Mouse (Mus musculus): Measurements from ENCODE around the gene Appl1.

Appl1 gene

DNA sequence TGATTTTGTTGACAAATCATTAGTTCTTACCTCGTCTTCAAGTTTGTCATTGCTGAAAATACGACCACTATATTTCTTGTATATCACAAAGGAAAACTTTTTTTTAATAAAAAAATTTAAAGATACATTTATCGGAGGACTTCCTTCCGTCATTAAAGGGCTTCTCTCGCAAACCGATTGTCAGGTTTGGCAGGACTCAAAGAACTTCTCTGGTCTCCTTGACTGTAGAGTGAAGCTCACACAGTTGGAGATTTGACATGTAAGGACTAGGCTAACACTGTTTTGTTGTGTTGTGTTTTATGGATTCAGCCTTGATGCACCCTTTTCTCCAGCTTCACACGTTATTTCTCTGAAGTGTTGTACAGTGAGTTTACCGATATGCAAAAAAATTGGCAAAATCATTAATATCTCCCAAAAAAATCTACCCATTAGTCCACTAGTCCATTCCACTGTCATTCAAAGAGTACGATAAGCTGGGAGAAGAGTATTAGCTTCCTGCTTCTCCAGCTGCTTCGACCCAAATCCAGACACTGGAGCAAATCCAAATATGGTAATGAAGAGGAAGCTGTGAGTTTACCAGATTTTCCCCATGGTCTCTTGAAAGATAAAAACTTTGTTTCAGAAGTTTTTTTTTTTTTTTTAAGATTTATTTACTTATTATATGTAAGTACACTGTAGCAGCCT lies at the start of gene Appl1:
TSS of gene Appl1 (minus strand) at position 127 of the 684 bp plus-strand sequence.
- no peak for DNase-seq (ENCODE audit: extremely low read depth, insufficient read length, low spot score)

DNA sequence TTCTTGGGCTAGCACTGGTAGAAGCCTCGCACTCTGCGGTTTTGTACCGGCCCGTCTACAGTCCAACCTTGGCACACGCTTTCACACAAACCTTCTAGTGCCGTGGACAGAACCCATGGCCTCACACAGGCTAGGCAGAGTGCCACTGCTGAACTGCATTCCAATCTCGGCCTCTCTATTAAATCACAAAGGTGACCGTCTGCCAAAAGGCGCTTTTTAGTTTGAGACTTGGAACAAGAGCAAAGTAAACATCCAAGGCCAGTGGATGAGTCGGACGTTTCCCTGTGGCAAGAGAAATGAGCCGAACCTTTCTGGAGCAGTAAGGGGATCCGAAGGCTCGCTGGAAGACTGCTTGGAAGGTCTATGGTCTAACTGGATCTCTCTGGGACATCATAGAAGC lies 48.8 kb upstream of the Appl1 start:
- DNase-seq (ENCODE audit: extremely low read depth, insufficient read length, low spot score): peak; percentile 63

DNA sequence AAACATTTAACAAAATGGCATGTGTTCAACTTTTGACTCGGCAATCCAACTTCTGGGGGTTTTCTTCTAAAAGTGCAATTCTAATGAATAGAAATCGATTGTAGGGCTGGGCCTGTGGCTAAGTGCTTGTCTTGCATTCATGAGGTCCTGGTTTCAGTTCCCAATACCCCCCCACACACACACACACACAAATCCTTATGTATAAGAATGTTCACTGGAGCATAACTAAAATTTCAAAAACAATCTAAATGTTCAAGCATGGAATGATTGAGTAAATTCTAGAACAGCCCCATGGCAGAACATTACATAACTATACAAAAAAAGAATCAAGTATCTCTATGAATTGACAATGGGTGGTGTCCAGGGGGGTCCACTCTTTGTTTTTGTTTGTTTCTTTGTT lies 46.9 kb upstream of the Appl1 start:
- no peak for DNase-seq (ENCODE audit: extremely low read depth, insufficient read length, low spot score)

DNA sequence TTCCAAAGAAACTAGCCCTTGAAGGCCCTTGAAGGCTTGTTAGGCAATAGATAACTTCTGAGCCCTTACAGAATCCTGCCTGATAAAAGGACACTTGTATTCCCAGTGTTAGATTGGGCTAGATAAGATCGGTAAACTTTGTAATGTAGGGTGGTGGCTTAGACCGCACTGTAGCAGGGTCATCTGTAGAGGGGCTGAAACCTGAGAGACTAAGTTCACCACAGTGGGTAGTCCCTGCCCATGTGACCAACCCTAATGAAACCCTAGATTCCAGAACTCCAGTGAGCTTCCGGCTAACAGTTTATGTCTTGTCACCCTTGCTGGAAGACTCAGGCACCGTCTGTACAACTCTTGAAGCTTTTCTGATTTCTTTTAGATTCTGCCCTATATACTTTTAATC lies 42.6 kb upstream of the Appl1 start:
- DNase-seq (ENCODE audit: extremely low read depth, insufficient read length, low spot score): no peak

DNA sequence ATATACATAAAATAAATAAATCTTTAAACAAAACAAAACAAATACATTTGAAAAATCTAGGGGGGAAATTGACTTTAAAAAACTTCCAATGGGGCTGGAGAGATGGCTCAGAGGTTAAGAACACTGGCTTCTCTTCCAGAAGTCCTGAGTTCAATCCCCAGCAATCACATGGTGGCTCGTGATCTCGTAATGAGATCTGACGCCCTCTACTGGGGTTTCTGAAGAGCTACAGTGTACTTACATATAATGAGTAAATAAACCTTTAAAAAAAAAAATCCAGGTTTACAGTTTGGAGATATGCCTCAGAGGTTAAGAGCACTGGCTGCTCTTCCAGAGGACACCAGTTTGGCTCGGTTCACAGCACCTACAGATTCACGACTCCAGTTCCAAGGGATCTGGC lies 40.5 kb upstream of the Appl1 start:
- DNase-seq (ENCODE audit: extremely low read depth, insufficient read length, low spot score): no peak

DNA sequence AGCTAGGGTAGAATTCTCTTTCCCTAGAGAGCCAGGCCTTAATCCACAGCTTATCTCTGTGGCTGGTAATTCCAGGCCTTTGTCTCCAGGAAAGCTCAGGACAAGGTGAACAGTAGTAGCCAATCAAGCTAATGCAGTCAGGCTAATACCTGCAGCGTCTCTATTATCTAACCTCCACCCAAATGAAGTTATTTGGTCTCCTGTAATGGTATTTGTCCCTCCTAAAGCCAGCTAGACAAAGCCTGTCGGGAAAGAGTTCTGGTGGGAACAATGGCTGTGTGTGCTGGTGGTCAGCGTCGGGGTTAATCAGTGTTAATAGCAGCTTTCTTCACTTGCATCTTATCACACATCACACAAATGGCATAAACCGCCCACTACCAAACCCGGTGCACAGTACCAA lies 34.9 kb upstream of the Appl1 start:
- DNase-seq (ENCODE audit: extremely low read depth, insufficient read length, low spot score): no peak

DNA sequence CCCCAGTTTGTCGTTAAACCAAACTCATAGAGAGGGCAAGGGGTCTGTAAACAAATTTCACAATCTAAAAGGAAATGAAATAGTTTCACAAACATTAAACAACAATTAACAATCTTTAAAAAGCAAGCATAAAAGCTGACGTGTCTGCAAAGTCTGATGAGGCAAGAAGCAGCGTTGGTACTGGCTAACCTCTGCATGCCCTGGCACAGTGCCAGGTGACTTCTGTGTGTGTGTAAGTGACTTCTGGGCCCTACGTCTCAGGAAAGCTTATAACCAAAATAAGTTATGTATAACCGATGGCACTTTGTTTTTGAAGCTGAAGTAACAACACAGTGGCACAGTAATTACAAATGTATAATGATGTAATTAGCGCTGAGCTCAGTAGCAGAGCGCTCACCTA lies 33.9 kb upstream of the Appl1 start:
- no peak for DNase-seq (ENCODE audit: extremely low read depth, insufficient read length, low spot score)

DNA sequence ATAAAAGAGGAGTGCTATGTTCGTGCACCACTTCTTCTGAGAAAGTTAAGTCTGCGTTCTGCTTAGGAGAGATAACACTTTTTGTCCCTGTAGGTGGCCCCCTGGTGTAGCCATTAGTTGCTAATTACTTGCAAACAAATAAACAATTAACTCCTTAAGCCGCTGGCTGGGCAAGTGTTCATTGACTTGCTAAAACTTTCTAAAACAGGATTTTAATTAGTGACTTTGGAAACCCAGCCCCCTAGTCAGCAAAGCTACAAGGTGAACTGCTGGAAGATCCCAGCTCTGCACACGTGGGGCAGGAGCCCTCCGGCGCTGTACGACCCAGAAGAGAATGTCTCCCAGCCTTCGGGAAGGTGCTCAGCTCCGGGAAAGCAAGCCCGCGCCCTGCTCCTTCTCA lies 29.4 kb upstream of the Appl1 start:
- no peak for DNase-seq (ENCODE audit: extremely low read depth, insufficient read length, low spot score)

DNA sequence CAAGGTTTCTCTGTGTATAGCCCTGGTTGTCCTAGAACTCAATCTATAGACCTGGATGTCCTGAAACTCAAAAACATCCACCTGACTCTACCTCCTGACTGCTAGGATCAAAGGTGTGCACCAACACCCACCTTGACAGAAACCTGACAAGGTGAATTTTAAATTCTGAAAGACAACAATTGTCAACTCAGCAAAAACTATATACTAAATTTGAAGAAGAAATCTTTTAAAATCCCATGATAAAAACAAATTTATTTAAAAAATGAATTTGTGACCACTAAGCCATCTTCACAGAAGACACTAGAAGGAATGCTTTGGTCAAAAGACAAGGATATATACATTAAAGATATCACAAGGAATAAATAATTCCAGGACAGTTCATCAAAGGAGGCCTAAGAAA lies 25.2 kb upstream of the Appl1 start:
- DNase-seq (ENCODE audit: extremely low read depth, insufficient read length, low spot score): no peak

DNA sequence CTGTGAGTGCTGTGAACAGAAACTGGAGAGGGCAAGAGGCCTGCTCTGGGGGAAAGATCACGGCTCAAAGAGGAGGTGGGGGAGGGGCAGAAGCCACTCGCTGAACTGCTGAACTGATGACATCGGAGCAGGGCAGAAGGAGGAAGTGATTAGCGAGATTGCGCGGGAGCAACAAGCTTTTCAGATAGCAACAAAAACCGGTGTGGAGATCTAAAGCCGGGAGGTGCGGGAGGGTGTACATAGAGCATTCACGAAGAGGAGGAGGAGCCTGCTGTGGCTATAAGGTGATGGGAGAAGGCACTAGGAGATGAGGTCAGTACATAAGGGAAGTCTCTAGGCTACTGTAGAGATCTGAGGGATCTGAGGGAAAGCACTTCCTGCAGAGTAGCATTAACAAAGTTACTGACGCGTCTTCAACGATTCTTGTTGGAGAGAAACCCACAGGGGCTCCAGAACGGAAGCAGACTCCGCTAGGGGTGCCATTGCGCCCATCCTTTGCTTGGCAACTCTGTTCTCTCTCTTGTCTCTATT lies 23.2 kb upstream of the Appl1 start, which contains the start of gene Hesx1:
TSS of gene Hesx1 (plus strand) at position 206 of the 531 bp plus-strand sequence.
- DNase-seq (ENCODE audit: extremely low read depth, insufficient read length, low spot score): no peak

DNA sequence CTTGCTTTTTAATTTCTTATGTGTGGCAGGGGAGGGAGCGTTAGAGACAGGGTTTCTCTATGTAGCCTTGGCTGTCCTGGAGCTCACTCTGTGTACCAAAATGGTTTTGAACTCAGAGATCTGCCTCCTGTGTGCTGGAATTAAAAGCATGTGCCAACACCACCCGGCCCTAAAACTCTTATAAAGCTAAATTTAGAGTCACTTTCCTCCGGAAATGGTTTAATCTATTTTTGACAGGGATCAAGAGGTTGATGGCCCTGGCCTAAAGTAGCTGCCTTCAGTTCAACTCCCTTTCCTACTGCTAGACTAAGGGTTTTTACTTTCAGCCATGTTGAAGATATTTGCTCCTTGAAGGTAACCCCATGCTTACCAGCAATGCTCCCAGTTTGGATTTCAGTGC lies 22.4 kb upstream of the Appl1 start:
- DNase-seq (ENCODE audit: extremely low read depth, insufficient read length, low spot score): no peak

DNA sequence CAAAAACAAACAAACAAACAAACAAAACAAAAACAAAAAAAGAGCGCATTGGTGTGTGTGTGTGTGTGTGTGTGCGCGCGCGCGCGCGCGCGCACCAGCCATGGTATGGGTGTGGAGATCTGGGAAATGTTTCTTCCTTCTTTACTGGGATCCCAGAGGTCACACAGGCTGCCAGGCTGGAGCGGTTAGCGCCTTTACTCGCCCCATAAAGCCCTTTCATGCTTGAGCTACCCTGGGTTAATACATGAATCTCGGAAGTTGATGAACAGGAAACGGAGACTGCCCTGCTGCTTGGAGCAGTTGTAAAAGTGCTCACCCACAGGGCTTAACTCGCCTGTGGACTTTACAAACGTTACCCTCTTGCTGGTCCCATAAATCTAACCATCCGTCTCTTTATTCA lies 20.6 kb upstream of the Appl1 start:
- DNase-seq (ENCODE audit: extremely low read depth, insufficient read length, low spot score): no peak

DNA sequence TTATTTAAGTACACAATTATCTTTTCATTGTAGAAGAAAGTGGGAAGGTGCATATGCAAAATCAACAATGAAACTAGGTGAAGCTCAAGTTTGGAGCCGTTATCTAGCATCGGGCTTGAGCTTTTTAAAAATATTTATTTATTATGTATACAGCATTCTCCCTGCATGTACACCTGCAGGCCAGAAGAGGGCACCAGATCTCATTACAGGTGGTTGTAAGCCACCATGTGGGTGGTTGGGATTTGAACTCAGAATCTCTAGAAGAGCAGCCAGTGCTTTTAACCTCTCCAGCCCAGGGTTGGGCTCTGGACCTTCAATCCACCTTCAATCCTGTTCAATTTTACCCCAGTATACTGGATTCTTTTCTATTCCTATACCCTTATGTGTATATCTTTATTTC lies 17.7 kb upstream of the Appl1 start:
- DNase-seq (ENCODE audit: extremely low read depth, insufficient read length, low spot score): no peak

DNA sequence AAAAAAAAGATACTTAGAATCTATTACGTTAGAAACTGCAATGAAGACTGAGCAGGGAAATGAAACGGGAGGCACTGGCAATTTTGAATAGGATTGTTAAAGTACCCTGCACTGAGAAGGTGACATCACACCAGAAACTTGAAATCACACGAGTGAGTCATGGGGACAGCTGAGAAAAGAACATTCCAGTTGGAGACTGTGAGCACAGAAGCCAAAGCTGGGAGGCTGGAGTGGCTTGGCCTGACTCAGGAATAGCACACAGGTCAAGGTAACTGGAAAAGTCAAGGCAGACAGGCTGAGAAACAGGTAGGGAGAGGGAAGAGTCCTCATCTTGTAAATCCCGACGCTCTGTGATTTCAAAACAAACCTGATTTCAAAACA lies 11.1 kb upstream of the Appl1 start:
- no peak for DNase-seq (ENCODE audit: extremely low read depth, insufficient read length, low spot score)

DNA sequence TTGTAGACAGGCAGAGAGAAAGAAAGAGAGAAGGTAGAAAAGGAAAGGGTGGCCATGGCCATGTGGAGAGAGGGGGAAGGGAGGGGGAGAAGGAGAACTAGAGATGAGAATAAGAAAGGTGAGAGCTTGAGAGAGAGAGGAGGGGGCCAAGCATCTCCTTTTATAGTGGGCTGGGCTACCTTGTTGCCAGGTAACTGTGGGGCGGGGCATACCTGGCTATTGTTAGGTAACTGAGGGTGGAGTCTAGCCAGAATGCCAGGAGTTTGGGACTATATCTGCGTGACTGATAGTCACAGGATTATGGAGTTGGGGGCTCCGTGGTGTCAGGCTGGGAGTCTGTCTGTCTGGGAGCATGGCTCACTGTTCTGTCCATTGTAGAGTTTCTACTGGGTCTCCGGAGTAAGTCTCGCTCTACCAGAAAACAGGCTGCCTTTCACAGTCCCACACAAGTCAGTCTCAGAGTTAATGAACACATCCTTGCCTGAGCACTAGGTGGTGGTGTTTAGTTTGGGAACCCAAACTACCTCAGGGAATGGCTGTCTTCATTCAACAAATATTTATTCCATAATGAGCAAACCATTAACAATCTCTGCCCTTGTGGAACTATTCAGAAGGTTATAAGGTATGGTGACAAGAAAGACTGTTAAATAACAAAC lies 10.6 kb upstream of the Appl1 start:
- no peak for DNase-seq (ENCODE audit: extremely low read depth, insufficient read length, low spot score)

DNA sequence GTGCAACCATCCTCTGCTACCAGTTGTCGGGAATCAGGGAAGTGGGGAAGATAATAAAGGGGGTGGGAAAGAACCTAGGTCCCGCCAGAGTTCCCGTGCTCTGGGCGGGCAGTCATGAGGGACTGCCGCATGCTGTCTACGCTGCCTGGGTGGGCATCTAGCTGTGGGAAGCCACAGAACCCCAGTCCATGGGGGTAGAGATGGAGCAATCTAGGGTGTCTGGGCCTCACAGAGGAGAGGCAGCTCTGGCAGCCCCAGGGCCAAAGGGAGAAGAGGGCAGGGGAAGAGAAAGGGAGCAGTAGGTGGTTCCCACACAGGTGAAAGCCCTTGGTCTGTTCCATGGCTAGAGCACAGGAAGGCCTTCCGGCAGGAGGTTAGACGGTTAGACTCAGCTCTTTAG lies 10.0 kb upstream of the Appl1 start:
- DNase-seq (ENCODE audit: extremely low read depth, insufficient read length, low spot score): no peak

DNA sequence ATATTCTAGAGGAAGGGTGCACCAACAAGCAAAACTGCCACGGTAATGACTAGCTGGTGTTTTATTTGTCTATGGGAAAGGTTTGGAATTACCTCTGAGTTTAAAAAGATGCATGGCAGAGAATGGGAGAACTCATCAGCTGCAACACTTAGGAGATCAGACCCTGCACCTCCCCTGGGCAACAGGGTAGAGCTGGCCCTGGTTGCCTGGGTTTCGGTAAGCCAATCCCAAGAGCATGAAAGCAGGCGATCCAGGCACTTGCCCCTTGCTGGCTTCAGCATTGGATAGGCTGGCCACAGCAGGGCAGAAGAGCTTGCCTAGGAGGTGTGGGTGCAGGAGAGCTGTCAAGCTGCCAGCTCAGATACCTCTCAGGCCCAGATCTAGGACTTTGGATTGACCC lies 8.8 kb upstream of the Appl1 start:
- DNase-seq (ENCODE audit: extremely low read depth, insufficient read length, low spot score): no peak

DNA sequence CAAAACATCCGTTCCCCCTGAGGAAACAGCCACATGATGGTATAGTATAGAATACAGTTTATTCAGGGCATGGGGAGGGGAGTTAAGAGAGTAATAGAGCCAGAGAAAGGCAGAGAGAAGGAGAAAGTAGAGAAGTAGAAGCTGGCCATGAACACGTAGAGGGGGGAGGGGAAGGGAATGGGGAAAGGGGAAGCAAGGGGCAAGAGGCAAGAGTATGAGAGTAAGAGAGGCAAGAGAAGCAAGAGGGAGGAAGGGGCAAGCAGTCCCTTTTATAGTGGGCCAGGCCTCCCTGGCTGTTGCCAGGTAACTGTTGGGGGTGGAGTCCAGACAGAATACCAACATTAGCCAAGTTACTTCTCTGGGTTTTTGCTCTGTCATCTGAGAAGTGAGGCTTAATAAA lies 6.5 kb upstream of the Appl1 start:
- no peak for DNase-seq (ENCODE audit: extremely low read depth, insufficient read length, low spot score)

DNA sequence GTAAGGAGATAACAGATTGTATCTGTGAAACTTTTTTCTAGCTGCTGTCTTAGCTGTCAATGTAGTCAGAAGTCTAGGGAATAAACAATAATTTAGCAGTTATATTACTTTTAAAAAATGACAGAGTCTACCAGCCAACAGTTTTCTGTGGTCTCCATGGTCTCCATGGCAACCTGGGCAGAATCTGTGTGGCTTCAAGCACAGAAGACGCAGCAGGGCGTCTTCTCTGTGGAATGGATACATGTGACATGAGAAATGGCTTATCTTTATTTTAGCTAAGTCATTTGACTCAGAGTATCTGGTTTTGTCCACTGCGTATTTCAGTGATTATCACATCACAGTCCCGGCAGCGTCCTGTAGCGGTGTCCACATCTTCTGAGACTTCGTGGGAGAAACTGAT lies 5.2 kb upstream of the Appl1 start:
- no peak for DNase-seq (ENCODE audit: extremely low read depth, insufficient read length, low spot score)

DNA sequence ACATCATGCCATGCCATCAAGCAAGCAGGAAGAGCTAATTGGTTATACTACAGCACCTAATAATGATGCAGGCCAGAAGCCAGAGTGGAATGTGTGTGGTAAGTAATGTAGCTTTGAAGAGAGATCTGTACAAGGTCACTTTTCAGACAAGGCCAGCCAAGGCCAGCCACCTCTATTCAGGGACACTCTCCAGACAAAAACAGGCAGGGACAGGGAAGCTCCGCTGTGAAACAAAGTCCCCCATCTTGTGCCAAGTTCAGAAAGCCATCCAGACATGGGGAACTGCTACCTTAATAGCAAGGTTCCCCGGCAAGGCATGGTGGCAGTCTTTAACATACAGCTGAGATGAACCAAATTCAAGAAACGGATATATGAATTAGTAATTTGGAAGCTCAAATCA lies 4.5 kb upstream of the Appl1 start:
- no peak for DNase-seq (ENCODE audit: extremely low read depth, insufficient read length, low spot score)

DNA sequence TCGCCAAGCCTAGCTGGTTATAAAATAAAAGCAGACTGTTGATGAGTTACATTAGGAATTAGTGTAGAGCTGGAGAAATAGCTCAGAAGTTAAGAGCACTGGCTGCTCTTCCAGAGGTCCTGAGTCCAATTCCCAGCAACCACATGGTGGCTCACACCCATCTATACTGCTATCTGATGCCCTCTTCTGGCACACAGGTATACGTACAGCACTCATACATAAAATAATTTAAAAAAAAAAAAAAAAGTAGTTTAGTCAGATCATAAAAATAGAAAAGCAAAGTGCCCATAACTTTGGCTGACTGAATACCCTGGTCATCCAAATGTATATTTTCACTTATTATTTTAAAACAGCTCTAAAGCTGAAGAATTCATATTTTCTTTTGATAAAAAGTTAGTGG lies 2.1 kb upstream of the Appl1 start:
- DNase-seq (ENCODE audit: extremely low read depth, insufficient read length, low spot score): no peak

DNA sequence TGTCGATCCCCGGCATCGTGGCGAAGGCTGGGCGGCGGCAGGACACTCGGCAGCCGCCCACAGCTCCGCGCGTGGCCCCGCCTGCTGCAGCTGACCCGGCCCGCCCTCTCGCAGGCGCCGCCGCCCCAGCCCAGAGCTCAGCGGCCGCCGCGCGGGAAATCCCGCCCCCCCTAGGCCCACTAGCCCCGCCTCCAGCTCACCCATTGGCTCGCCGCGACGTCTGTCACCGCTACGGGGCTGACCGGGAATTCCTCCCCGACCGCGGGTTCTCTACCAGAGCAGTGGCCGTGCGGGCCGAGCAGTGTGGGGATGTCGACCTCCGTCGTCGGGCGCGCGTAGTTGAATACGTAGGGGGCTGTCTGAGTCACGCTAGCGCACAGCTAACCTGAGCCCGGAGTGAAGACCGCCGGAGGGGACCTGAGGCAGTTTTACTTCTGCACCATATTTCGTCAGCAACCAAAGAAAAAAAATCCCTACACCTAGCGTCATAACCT lies 546 bp downstream of the Appl1 start:
- peak; percentile 93 for DNase-seq (ENCODE audit: extremely low read depth, insufficient read length, low spot score)

All from 3134 (cell line).